Mouse (Mus musculus): ENCODE results near the gene Aldob.

GRCm38 (mm10) chr4:49585524-49586101, 36.3 kb upstream of the Aldob start:
- no peak for TF ChIP-seq CTCF (IDR thresholded peaks at IDR 0.05; ENCODE audit: low read depth, low read length)
- TF ChIP-seq EP300 (IDR thresholded peaks at IDR 0.05; ENCODE audit: insufficient read depth, low read depth, low read length): no peak
- no peak for TF ChIP-seq POLR2A (IDR thresholded peaks at IDR 0.05; ENCODE audit: insufficient read depth, low read length)
